Mouse (Mus musculus) heart, embryonic 11.5 days (tissue): Measurements from ENCODE around the gene Itga6. TPM values are rescaled to one million over a fixed set of nuclear protein-coding genes. Genes with fewer than 3 reads are reported as not detected.

Experiments used
- ATAC-seq: fragments of 200-750 bp; cut with Nextera tagmentation; replicated peaks from 2 replicates; pipeline ENCODE4 v1.8.0; 2017; ENCODE audit warnings: moderate library complexity; ENCODE audit not compliant: insufficient number of reproducible peaks, low FRiP score, low TSS enrichment
- H3K27ac ChIP-seq: fragments of 300-500 bp; sonication (generic); 2 replicates; pipeline ENCODE4 v1.5.1; 2014; ENCODE audit warnings: mild to moderate bottlenecking, low read depth, low read length
- H3K27me3 ChIP-seq: fragments of 300-500 bp; sonication (generic); 2 replicates; pipeline ENCODE4 v1.6.1; 2014; ENCODE audit warnings: mild to moderate bottlenecking, low read length, mixed read lengths; ENCODE audit not compliant: control insufficient read depth, insufficient read depth
- H3K36me3 ChIP-seq: fragments of 300-500 bp; sonication (generic); 2 replicates; pipeline ENCODE4 v1.6.1; 2014; ENCODE audit warnings: mild to moderate bottlenecking, low read length, moderate library complexity, mixed read lengths; ENCODE audit not compliant: control insufficient read depth, insufficient read depth
- H3K4me1 ChIP-seq: fragments of 300-500 bp; sonication (generic); 2 replicates; pipeline ENCODE4 v1.6.1; 2014; ENCODE audit warnings: low read length; ENCODE audit not compliant: control insufficient read depth, insufficient read depth
- H3K4me2 ChIP-seq: fragments of 300-500 bp; sonication (generic); 2 replicates; pipeline ENCODE4 v1.6.1; 2014; ENCODE audit warnings: mild to moderate bottlenecking, moderate library complexity
- H3K4me3 ChIP-seq: fragments of 300-500 bp; sonication (generic); 2 replicates; pipeline ENCODE4 v1.5.1; 2014; ENCODE audit warnings: low read depth, low read length
- H3K9ac ChIP-seq: fragments of 300-500 bp; sonication (generic); 2 replicates; pipeline ENCODE4 v1.6.1; 2014; ENCODE audit warnings: mild to moderate bottlenecking, low read depth, low read length, moderate library complexity
- H3K9me3 ChIP-seq: fragments of 300-500 bp; sonication (generic); replicated peaks from 2 replicates; pipeline ENCODE4 v1.6.1; 2016; ENCODE audit warnings: low read length; ENCODE audit not compliant: control insufficient read depth
- WGBS: fragments of 180-500 bp; shearing (Covaris S2); extraction: QIAGEN DNeasy Blood & Tissue Kit; methylation state at CpG from one replicate; pipeline ENCODE4 v1.1.7; 2014; ENCODE audit not compliant: insufficient replicate concordance; 5-methylcytosine and 5-hydroxymethylcytosine counted together
- polyA plus RNA-seq: library from polyadenylated mRNA; unstranded; fragments of >200 nt; fragmentation: Nextera tagmentation; extraction: Ambion mirVana; gene quantifications from 2 replicates; pipeline ENCODE4 v1.2.1, GENCODE M21; 2014

Gene Itga6
- polyA plus RNA-seq, 1 experiment from 2014 or later, result 128 TPM

GRCm38 (mm10) chr2:71874836-71875235, 129.4 kb downstream of the Itga6 start:
- 57% methylated on average over 2 of the region's 2 CpGs for WGBS
- no peaks in the 10 kb centered on the region for H3K9me3 ChIP-seq
- H3K36me3 ChIP-seq, result no peaks in the 10 kb centered on the region
- H3K4me3 ChIP-seq, result peak overlapping the region; percentile 86
- H3K27me3 ChIP-seq, result no peaks in the 10 kb centered on the region
- no peak for ATAC-seq
- peaks cover 2% of the 10 kb centered on the region; the same call in 1 of the 2 replicates for H3K4me1 ChIP-seq
- peak overlapping the region; percentile 36 for H3K9ac ChIP-seq
- peak overlapping the region; percentile 92 for H3K4me2 ChIP-seq
- H3K27ac ChIP-seq, result no peak overlapping the region

- Histone ChIP-seq H3K4me2 (no peak overlapping the region), H3K4me3 (no peak overlapping the region), H3K4me1 (peaks cover 2% of the 10 kb centered on the region; the same call in 1 of the 2 replicates), H3K36me3 (no peaks in the 10 kb centered on the region), H3K9ac (no peak overlapping the region), H3K27ac (no peak overlapping the region), H3K9me3 (no peaks in the 10 kb centered on the region), H3K27me3 (no peaks in the 10 kb centered on the region)
- WGBS, result 84% methylated on average over 4 of the region's 4 CpGs
- ATAC-seq, result no peak
Measured at GRCm38 (mm10) chr2:71877865-71878264, 132.4 kb downstream of the Itga6 start.

- H3K9me3 ChIP-seq, result no peaks in the 10 kb centered on the region
- H3K4me3 ChIP-seq, result no peak overlapping the region
- no peaks in the 10 kb centered on the region for H3K27me3 ChIP-seq
- no peak for ATAC-seq
- H3K4me2 ChIP-seq, result no peak overlapping the region
- H3K36me3 ChIP-seq, result no peaks in the 10 kb centered on the region
- H3K4me1 ChIP-seq, result peaks cover 2% of the 10 kb centered on the region; the same call in 1 of the 2 replicates
- 47% methylated on average over 2 of the region's 2 CpGs for WGBS
- no peak overlapping the region for H3K27ac ChIP-seq
- no peak overlapping the region for H3K9ac ChIP-seq
Measured at GRCm38 (mm10) chr2:71878441-71878840, 133.0 kb downstream of the Itga6 start.

- H3K4me1 ChIP-seq, result peaks cover 2% of the 10 kb centered on the region; the same call in 1 of the 2 replicates
- no peak overlapping the region for H3K4me2 ChIP-seq
- no peak overlapping the region for H3K4me3 ChIP-seq
- H3K9ac ChIP-seq, result no peak overlapping the region
- H3K27ac ChIP-seq, result no peak overlapping the region
- H3K9me3 ChIP-seq, result no peaks in the 10 kb centered on the region
- ATAC-seq, result no peak
- H3K27me3 ChIP-seq, result no peaks in the 10 kb centered on the region
- H3K36me3 ChIP-seq, result no peaks in the 10 kb centered on the region
Measured at GRCm38 (mm10) chr2:71878943-71879342, 133.5 kb downstream of the Itga6 start.

DNA sequence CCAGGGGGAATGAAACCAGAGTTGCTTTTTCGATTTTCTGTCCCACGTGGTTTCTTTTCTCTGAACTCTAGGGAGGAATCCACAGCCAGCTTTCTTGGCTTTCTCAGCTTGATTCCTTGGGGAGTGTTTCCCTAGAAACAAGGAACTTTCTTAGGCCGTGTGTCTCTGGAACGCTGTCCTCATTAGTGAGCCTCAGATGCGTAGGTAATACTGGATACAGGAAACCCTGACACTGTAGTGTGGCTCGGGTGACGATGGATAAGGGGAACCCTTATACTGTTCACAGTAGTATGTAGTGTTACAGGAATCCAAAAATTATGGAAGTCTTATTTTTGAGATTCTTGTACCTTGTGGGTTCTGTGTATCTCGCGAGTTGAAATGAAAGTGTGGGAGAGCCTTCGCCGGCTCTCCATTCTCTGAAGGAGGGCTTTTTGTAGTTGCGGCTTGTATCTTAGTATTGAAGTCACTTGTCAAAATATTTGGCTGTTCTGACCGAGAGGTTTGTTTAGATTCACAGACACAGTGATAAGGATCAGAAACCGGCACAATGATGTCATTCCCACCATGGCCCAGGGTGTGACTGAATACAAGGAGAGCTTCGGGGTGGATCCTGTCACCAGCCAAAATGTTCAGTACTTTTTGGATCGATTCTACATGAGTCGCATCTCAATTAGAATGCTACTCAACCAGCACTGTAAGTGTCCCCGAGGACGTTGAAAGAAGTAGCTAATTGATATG, 137.7 kb downstream of the Itga6 start:
- H3K4me2 ChIP-seq, result no peak overlapping the region
- no peaks in the 10 kb centered on the region for H3K9me3 ChIP-seq
- no peaks in the 10 kb centered on the region; the same call in 1 of the 2 replicates for H3K36me3 ChIP-seq
- no peaks in the 10 kb centered on the region for H3K27me3 ChIP-seq
- no peak for ATAC-seq
- 78% methylated on average over 19 of the region's 19 CpGs for WGBS
- H3K9ac ChIP-seq, result no peak overlapping the region
- H3K4me1 ChIP-seq, result no peaks in the 10 kb centered on the region
- no peak overlapping the region for H3K27ac ChIP-seq
- H3K4me3 ChIP-seq, result no peak overlapping the region

GRCm38 (mm10) chr2:71887269-71887668, 141.9 kb downstream of the Itga6 start:
- H3K27ac ChIP-seq, result no peak overlapping the region
- 96% methylated on average over 4 of the region's 4 CpGs for WGBS
- no peaks in the 10 kb centered on the region for H3K27me3 ChIP-seq
- no peak overlapping the region for H3K4me3 ChIP-seq
- H3K4me2 ChIP-seq, result no peak overlapping the region
- H3K9ac ChIP-seq, result no peak overlapping the region
- H3K36me3 ChIP-seq, result peaks cover 4% of the 10 kb centered on the region; the same call in 1 of the 2 replicates
- ATAC-seq, result no peak
- no peaks in the 10 kb centered on the region for H3K4me1 ChIP-seq
- H3K9me3 ChIP-seq, result no peaks in the 10 kb centered on the region

- Histone ChIP-seq H3K4me2 (no peak overlapping the region), H3K9me3 (no peaks in the 10 kb centered on the region), H3K9ac (no peak overlapping the region), H3K4me3 (no peak overlapping the region), H3K36me3 (peaks cover 14% of the 10 kb centered on the region), H3K27ac (no peak overlapping the region), H3K4me1 (no peaks in the 10 kb centered on the region), H3K27me3 (no peaks in the 10 kb centered on the region)
- WGBS, result 66% methylated on average over 4 of the region's 4 CpGs
- ATAC-seq, result no peak
Measured at GRCm38 (mm10) chr2:71888437-71888836, 143.0 kb downstream of the Itga6 start.

DNA sequence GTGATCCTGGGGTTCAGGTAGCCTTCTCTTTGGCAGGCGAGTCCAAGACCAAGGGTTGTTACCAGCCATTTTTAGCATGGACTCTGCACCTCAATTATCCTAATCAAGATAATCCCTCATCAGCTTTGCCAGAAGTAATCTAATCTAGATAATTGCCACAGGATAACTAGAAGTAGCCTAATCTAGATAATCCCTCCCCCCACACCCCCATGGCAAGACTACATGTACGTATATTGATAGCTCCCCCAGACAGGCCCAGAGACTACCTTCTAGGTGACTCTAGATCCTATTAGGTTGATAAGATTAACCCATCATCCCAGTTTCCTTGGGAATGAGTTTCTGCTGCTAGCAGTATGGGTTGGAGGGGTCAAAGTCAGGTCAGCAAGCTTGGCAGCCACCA, 146.1 kb downstream of the Itga6 start:
- Histone ChIP-seq H3K27me3 (no peaks in the 10 kb centered on the region), H3K4me3 (no peak overlapping the region), H3K27ac (no peak overlapping the region), H3K4me2 (no peak overlapping the region), H3K4me1 (no peaks in the 10 kb centered on the region), H3K9me3 (no peaks in the 10 kb centered on the region), H3K36me3 (peaks cover 17% of the 10 kb centered on the region), H3K9ac (no peak overlapping the region)
- WGBS, result 87% methylated on average over 2 of the region's 2 CpGs
- no peak for ATAC-seq

DNA sequence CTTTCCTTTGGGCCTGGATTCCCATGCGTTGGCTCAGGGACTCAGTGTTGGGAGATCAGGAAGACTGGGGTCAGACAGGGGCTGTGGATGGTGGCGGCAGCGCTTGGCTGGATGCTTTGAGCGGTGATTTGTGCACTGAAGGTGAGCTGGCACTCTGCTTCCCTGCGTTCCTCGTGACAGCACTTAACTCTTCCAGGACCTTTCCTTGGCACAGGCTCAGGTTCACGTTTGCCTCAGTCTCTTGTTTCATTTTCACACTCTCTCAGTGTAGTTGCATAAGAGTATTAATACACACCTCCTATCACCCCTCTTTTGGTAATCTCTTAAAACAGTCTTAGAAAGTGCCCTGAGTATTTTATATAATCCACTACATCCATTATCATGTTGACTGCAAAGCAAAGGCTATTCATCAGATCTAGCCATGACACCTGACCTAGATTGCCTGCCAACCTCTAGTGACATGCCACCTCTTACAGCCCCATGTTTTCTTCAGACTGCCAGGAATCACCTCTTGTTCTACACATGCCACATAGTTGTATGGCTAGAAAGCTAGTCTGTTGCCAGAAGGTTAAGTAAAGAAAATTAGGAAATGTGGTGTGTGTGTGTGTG, 147.4 kb downstream of the Itga6 start:
- H3K4me1 ChIP-seq, result no peaks in the 10 kb centered on the region
- H3K4me2 ChIP-seq, result no peak overlapping the region
- 92% methylated on average over 7 of the region's 7 CpGs for WGBS
- no peak overlapping the region for H3K9ac ChIP-seq
- no peak overlapping the region for H3K27ac ChIP-seq
- H3K4me3 ChIP-seq, result no peak overlapping the region
- ATAC-seq, result no peak
- H3K9me3 ChIP-seq, result no peaks in the 10 kb centered on the region
- no peaks in the 10 kb centered on the region for H3K27me3 ChIP-seq
- H3K36me3 ChIP-seq, result peaks cover 17% of the 10 kb centered on the region
